Mouse (Mus musculus) liver, embryonic 14.5 days (tissue): Measurements from ENCODE around the gene Ppfibp2.

Experiments used
- CTCF ChIP-seq: IDR thresholded peaks from 2 replicates; pipeline ENCODE4 v1.5.1; 2016; ENCODE audit warnings: antibody characterized with exemption, low read depth, control low read depth
- EP300 ChIP-seq: IDR thresholded peaks from 2 replicates; pipeline ENCODE4 v1.6.1; 2016; ENCODE audit warnings: antibody characterized with exemption, low read depth

DNA sequence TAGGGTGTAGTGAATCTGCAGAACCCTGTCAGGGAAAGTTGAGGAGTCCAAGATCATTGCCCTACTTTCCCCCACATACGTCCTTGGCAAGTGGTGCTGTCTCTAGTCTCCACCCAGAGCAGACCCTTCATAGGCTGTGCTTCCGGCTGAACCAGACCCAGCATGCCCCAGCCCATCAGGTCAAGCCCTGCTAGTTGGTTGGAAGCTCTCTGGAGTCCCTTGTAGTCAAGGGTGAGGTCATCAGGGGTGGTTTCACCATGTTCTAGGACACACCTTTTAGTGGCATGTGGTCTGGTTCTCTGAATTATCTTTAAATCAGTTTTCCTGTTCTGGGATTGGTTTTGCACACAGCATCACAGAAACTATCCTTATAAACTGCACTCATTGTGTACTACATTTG, 86.3 kb downstream of the Ppfibp2 start:
- TF ChIP-seq CTCF (no peak), EP300 (no peak)
